Mouse (Mus musculus) lung, postnatal 14 days (tissue): Measurements from ENCODE around the gene Gm5169.
"Not testable (repeated sequence)": the region's sequence is repeated elsewhere in the genome, so short reads cannot be mapped to it uniquely, and the experiment has no call there.

ENCODE experiments used
- DNase-seq: peaks from one replicate; pipeline ENCODE4 v3.0.0; 2021

Gene Gm5169

GRCm38 (mm10) chrX:25301355-25301754, at the start of gene Gm5169:
Gene Gm5169 (minus strand): TSS chrX:25301455.
- DNase-seq: not testable (repeated sequence)

DNA sequence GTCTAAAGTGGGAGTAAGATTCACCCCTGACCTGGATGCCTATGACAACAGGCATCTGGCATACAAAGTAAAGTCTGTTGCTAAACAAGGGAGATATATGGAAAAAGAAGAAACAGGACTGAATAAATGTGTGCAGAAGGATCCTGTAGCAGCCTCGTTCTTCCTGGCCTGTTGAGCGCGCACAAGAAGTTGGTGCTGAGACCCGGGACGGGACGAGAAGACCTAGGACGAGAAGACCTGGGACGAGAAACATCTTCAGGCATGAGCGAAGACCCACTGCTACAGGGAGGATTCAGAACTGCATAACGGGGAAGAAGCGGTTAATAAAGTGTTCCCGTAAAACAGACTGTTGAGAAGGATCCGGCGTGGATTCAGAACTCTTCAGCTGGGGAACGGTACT, 46.2 kb upstream of the Gm5169 start:
- not testable (repeated sequence) for DNase-seq
